In genomic region chr12:16124906-16125305, GRCm38 (mm10) we compare ENCODE assay signal across 27 mouse cellular contexts.
DNase-seq lines count a peak whose midpoint lies in the region; ATAC-seq lines count a peak whose summit lies in the region.
"Had no signal": no experiment of that assay in that cellular context is flagged by ENCODE, and none has a peak within 500 bp of the region (broad histone marks: within the 10 kb centered on the region; RNA-seq: fewer than 3 reads in every experiment).

No protein-coding gene starts in this region.

- no peaks in the 10 kb centered on the region for H3K4me1 ChIP-seq in heart, embryonic 11.5 days (ENCODE audit: control insufficient read depth, insufficient read depth, low read length)
- H3K4me1 ChIP-seq: forebrain, embryonic 10.5 days; forebrain, embryonic 13.5 days; heart, embryonic 12.5 days; heart, embryonic 15.5 days had no signal

- no peak overlapping the region for H3K27ac ChIP-seq in heart, embryonic 11.5 days (ENCODE audit: low read depth, low read length)
- H3K27ac ChIP-seq: forebrain, embryonic 10.5 days; forebrain, embryonic 13.5 days; gastrocnemius, adult 2 months; heart, embryonic 15.5 days; hindbrain, embryonic 14.5 days; hindbrain, postnatal 0 days had no signal

- H3K9me3 ChIP-seq in heart, embryonic 11.5 days (replicated peaks; ENCODE audit: control insufficient read depth, low read length), result no peaks in the 10 kb centered on the region
- H3K9me3 ChIP-seq: forebrain, embryonic 10.5 days; forebrain, embryonic 13.5 days; heart, embryonic 12.5 days; heart, embryonic 15.5 days had no signal

- WGBS in heart, embryonic 11.5 days (ENCODE audit: insufficient replicate concordance), result 82% methylated on average over 2 of the region's 2 CpGs

- peak; percentile 82 for DNase-seq in heart, adult 11 months
- no peak for DNase-seq in left cerebral cortex, postnatal 14 days (ENCODE audit: low spot score in 2 of 2)
- no peak for DNase-seq in gastrocnemius, postnatal 25 days
- DNase-seq: adrenal gland, adult 8-10 months; adrenal gland, postnatal 25 days; cerebellum, adult 11-12 months; cerebellum, adult 8-10 months; cerebellum, postnatal 10 days; cerebellum, postnatal 36 days; gastrocnemius, adult 2 months; gastrocnemius, postnatal 14 days; heart, postnatal 10 days; heart, postnatal 36 days had no signal

- H3K27me3 ChIP-seq in heart, embryonic 11.5 days (ENCODE audit: control insufficient read depth, insufficient read depth, low read length), result no peaks in the 10 kb centered on the region
- H3K27me3 ChIP-seq: forebrain, embryonic 13.5 days; heart, embryonic 12.5 days; heart, embryonic 15.5 days had no signal

- no peak overlapping the region for H3K4me3 ChIP-seq in heart, embryonic 11.5 days (ENCODE audit: low read depth, low read length)
- H3K4me3 ChIP-seq: forebrain, embryonic 10.5 days; forebrain, embryonic 13.5 days; gastrocnemius, adult 2 months; heart, embryonic 12.5 days; heart, embryonic 15.5 days had no signal

- no peaks in the 10 kb centered on the region for H3K36me3 ChIP-seq in heart, embryonic 11.5 days (ENCODE audit: control insufficient read depth, insufficient read depth, low read length)
- H3K36me3 ChIP-seq: forebrain, embryonic 10.5 days; heart, embryonic 12.5 days; heart, embryonic 15.5 days had no signal

- no peak for ATAC-seq in heart, embryonic 11.5 days (replicated peaks; ENCODE audit: insufficient number of reproducible peaks, low FRiP score, low TSS enrichment)
- ATAC-seq in granulocyte monocyte progenitor cell, adult 5-6 weeks (replicated peaks; ENCODE audit: poor library complexity, severe bottlenecking), result peak; percentile 61
- ATAC-seq in megakaryocyte progenitor cell, adult 5-6 weeks (replicated peaks; ENCODE audit: poor library complexity), result peak; percentile 75
- ATAC-seq: activated CD4-positive, CD25-positive, alpha-beta regulatory T cell, adult 4 months; CD4-positive, CD25-positive, alpha-beta regulatory T cell, adult 4 months; forebrain, embryonic 13.5 days; forebrain, embryonic 16.5 days; hindbrain, postnatal 0 days; inflammation-experienced regulatory T-cells, adult 6 months; intestine, embryonic 16.5 days had no signal

- intact Hi-C loops in left cerebral cortex, postnatal 14 days (cut with DNase I), result no loop called here

- no peak overlapping the region for H3K9ac ChIP-seq in heart, embryonic 11.5 days (ENCODE audit: low read depth, low read length)
- H3K9ac ChIP-seq: forebrain, embryonic 13.5 days; heart, embryonic 12.5 days; heart, embryonic 15.5 days; hindbrain, embryonic 14.5 days had no signal

- no peak overlapping the region for H3K4me2 ChIP-seq in heart, embryonic 11.5 days
- H3K4me2 ChIP-seq: forebrain, embryonic 13.5 days; heart, embryonic 12.5 days; heart, embryonic 15.5 days; hindbrain, embryonic 14.5 days had no signal
